Mouse (Mus musculus): ENCODE measurements at regions not wholly inside any gene's neighbourhood (a gene's known extent, or its start where the extent isn't known, plus 50 kb on each side); places are given as distances from the start of the nearest gene placed in this dataset.
A peak's percentile ranks its signal among the peaks of the same experiment; 100 is the strongest.

DNA sequence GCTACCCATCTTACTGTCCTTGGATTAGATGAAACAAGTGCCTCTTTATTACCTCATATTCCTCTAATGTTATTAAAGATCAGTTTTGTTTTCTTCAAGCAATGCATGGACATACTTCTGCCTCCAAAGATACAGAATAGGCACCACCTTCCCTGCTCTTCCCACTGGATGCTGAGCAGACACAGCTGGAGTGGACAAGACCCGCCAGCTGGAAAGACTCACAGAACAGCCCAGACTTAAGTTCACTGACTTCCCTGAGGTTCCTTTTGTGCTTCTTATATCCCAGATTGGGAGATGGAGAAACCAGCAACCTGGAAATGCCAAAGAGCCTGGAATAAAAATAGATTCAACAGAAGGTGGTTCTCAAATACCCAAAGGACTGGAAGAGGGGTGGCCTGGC is 245.0 kb downstream of the Sorl1 start:
- no peak overlapping the region for H3K27ac ChIP-seq
- no peak for DNase-seq
- no peak for TF ChIP-seq CTCF (IDR thresholded peaks at IDR 0.05)
- no peak overlapping the region for H3K4me3 ChIP-seq
- intact Hi-C loops (cut with DNase I), result loop anchor here (5.0 kb wide), 1 partner anchor 73 kb away; no protein-coding TSS in a partner anchor

DNA sequence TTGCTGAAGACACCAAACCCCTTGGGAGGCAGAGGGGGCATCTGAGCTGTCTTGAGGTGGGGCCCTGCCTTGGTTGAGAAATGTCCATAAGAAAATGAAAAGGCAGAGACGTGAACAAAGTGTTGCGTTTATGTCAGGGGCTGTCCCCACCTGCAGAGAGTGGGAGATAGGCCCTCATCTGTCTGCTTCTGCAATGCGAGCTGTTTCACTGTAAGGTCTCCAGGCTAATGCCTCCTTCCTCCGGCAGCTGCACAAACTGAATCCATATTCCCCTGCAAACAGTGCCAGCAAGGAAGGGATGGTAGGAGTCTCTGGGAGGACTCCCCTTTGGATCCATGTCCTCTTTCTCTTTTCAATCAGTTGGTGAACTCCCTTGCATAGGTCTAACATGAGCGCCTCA is 263.0 kb downstream of the Sorl1 start:
- no peak overlapping the region for H3K27ac ChIP-seq

DNA sequence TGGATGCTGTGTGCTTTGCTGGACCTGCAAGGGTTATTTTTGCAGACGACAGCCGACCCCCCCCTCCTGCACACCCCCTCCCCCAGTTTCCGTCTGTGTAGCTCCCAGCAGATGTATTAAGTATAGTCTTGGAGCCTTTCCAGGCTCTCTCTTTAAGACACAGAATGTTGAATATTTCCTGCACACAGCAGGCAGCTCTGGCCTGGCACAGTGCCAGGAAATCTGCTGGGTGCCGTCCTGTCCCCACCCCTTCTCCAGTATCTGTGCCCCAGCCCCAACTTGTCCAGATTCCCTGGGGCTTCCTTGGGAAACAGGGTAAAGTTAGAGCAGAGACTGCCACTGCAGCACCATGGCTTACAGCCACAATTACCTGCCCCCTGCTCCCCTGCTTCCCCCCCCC is 263.4 kb downstream of the Sorl1 start:
- peak; percentile 50 for DNase-seq
- intact Hi-C loops (cut with DNase I), result no loop called here
- H3K4me3 ChIP-seq, result no peak overlapping the region

More for the DNA sequence above, 263.0 kb downstream of the Sorl1 start:
- no peak for TF ChIP-seq CTCF (IDR thresholded peaks at IDR 0.05)
- intact Hi-C loops (cut with DNase I), result no loop called here
- no peak for DNase-seq
- H3K4me3 ChIP-seq, result no peak overlapping the region

DNA sequence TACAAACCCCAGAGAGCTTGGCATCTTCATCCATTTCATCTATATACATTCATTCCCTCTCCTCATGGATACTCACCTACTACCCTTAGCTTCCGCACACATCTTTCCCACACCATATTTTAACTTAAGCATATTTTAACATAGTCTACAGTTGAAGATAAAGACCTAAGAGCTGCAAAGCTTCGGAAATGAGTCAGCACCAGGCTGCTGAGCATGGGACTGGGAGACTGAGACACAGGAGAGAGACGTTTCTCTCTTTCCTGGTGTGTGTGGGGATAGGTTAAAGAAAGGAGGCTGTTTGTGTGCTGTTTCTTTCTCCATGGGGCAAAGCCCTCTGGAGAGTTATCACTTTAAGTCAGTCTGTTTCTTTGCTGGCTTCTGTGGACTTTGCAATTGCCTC is 264.3 kb downstream of the Sorl1 start:
- intact Hi-C loops (cut with DNase I), result no loop called here

More for the DNA sequence above, 263.4 kb downstream of the Sorl1 start:
- TF ChIP-seq CTCF (IDR thresholded peaks at IDR 0.05), result no peak
- no peak overlapping the region for H3K27ac ChIP-seq

DNA sequence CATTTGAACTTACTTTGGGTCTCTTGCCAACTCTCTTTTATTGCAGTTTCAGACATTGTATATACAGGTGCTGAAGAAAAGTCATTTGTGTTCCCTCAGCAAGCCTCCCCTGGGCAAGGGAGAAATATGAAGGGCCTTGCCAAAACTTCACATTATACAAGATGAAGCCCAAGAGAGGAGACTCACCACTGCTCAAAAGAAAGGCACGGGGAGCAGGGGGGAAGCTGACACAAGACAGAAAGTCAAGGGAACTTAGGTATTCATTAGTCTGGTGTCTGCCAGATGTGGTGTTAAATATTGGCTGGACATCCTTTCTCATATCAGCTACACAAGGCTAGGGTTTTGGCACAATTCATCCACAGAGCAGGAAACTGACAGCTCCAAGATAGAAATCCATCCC is 272.0 kb downstream of the Sorl1 start:
- H3K4me3 ChIP-seq, result no peak overlapping the region
- no peak for TF ChIP-seq CTCF (IDR thresholded peaks at IDR 0.05)
- DNase-seq, result no peak
- no peak overlapping the region for H3K27ac ChIP-seq
- intact Hi-C loops (cut with DNase I), result no loop called here

More for the DNA sequence above, 264.3 kb downstream of the Sorl1 start:
- H3K4me3 ChIP-seq, result no peak overlapping the region
- DNase-seq, result no peak
- no peak for TF ChIP-seq CTCF (IDR thresholded peaks at IDR 0.05)
- no peak overlapping the region for H3K27ac ChIP-seq

DNA sequence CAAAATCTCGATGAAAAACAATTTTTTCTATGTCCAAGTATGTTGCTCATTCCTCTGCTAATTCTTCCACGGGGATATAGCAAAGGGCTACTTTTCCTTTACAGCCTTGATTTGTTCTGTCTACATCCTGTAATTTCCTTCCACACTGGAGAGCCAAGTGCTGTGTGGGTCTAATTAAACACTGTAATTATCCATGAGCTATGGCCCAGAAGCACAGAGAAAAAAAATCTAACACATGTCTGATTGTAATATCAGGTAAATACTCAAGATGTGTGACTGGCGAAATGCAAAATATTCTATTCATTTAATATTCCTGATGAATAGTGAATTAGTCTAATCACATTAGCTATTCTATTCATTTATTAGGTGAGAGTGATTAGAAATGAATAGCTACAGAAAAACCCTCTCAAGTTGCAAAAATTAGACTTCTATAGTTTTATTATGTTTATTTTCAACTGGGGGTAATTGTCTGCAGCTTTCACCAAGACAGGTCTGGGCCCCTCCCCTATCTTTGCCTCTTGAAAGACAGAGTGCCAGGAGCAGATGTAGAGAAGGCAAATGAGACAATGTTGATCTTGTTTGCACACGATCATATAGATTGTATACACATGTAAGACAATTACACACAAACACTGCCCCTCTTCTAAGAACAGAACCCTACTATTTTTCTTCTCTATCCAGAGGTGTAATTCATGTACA is 274.3 kb downstream of the Sorl1 start:
- no peak for TF ChIP-seq CTCF (IDR thresholded peaks at IDR 0.05)
- H3K27ac ChIP-seq, result no peak overlapping the region
- no peak overlapping the region for H3K4me3 ChIP-seq
- intact Hi-C loops (cut with DNase I), result loop anchor here (1.0 kb wide), 1 partner anchor 14 kb away; no protein-coding TSS in a partner anchor
- DNase-seq, result no peak

DNA sequence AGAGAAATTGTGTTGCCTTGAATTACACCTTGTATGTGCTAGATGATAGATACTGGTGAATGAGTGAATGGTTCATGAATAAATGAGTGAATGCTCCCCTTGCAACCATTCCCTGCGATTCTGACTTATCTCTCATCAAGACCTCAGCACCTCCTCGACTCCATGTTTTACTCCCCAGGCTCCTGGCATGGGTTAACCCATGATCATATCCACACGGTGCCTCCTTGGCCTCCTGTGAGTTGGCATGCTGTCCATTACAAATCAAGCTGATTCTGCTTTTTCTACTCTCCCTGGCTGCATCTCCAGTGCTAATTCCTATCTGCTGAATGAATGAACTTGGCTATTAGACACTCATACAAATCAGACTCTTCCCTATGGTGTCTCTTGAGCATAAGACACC is 279.5 kb downstream of the Sorl1 start:
- no peak for TF ChIP-seq CTCF (IDR thresholded peaks at IDR 0.05)

DNA sequence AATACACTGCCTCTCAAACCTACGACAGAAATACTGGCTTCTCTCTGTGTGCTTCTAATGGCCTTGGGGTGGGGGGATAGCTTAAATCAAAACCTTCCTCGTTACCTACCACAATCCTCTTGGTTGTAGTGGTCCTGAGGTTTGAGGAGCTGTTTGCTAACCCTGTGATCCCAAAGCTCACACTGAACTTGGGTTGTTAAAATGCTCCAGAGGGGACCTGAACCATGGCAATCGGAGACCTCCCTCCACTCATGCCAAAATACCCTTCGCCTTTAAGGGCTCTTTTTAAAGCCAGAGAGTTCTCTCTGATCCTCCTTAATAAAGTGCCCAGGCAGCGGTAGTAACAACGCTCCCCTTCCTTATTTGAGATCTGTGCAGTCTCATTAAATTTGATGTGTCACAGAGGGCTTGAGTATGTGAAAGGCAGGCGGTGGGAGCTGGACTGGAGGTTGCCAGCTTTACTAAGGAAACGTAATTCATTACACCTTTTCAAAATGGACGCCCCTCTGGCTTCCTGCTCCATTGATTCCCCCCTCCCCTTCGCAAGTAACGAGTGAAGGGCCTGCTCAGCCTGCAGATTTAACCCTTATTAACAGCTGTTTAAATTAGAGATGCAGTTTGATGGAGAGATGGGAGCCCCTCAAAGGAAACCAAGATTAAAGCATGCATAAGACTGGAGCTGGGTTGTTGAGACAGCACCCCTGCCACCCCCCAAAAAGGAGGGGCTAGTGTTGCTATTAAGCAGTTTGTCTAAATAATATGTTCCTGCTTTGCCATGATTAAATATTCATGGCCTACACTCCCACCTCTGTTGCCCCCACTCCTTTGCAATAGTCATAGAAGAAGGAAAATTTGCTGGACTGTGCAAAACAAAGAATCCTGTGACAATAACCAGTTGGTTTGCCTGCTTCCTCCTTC is 289.4 kb downstream of the Sorl1 start:
- Histone ChIP-seq H3K4me3 (no peak overlapping the region), H3K27ac (no peak overlapping the region)
- DNase-seq, result no peak
- intact Hi-C loops (cut with DNase I), result loop anchor here (1.0 kb wide), 1 partner anchor 15 kb away; no protein-coding TSS in a partner anchor
- TF ChIP-seq CTCF (IDR thresholded peaks at IDR 0.05), result no peak

More for the DNA sequence above, 279.5 kb downstream of the Sorl1 start:
- intact Hi-C loops (cut with DNase I), result no loop called here
- Histone ChIP-seq H3K27ac (no peak overlapping the region), H3K4me3 (no peak overlapping the region)
- DNase-seq, result no peak

DNA sequence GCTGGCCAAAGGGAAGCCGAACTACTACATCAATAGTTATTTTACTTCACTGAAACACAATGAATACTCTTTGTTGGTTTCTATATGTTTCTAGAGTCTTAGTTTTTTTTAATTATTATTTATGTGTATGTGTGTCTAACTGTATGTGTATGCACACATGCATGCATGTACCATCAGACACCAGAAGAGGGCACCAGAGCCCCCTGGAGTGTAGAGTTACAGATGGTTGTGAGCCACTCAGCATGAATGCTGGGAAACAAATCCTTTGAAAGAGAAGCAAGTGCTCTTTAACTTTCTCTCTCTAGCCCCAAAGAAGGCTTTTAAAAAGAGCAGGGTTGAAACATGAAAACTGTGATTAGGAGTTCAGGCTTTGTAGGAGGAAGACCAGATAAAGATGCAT is 290.7 kb downstream of the Sorl1 start:
- H3K27ac ChIP-seq, result no peak overlapping the region
- no peak overlapping the region for H3K4me3 ChIP-seq
- no peak for DNase-seq
- intact Hi-C loops (cut with DNase I), result no loop called here
- TF ChIP-seq CTCF (IDR thresholded peaks at IDR 0.05), result peak; percentile 5; the same call in 1 of the 2 replicates

DNA sequence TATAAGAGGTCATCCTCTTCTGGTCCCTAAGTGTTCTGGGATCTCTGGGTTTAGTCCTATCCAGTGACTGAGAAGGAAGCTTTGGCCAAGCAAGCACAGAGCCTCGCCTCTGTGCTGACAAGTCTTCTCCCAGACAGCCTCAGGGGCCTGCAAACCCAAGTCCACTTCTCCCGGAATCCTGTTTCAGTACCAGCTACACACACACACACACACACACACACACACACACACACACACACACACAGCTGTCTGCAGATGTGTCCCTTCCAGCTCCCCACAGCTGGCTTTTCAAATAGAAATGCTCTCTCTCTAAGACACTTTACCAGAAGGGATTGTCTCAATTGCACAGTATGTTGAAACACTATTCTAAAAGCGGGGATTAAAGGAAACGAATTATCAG is 296.7 kb downstream of the Sorl1 start:
- TF ChIP-seq CTCF (IDR thresholded peaks at IDR 0.05), result no peak
- Histone ChIP-seq H3K27ac (no peak overlapping the region), H3K4me3 (no peak overlapping the region)
- intact Hi-C loops (cut with DNase I), result no loop called here
- DNase-seq, result peak; percentile 23

DNA sequence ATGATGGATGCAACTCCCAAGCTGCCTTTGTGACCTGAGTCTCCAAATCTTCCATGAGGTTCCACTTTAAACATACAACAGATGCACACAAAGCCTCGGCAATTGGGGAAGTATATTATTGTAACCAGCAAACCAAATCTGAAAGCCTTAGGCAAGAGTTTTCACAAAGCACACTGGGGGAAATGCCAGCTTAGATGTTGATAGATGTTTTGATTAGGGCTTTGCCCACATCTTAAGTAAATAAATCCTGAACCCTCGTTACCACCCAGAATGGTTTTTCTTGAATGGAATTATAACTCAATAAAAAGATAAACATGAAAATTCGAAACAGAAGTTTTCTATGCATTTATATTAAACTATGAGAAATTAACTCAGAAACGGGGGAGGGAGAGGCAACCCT is 302.7 kb downstream of the Sorl1 start:
- intact Hi-C loops (cut with DNase I), result no loop called here

DNA sequence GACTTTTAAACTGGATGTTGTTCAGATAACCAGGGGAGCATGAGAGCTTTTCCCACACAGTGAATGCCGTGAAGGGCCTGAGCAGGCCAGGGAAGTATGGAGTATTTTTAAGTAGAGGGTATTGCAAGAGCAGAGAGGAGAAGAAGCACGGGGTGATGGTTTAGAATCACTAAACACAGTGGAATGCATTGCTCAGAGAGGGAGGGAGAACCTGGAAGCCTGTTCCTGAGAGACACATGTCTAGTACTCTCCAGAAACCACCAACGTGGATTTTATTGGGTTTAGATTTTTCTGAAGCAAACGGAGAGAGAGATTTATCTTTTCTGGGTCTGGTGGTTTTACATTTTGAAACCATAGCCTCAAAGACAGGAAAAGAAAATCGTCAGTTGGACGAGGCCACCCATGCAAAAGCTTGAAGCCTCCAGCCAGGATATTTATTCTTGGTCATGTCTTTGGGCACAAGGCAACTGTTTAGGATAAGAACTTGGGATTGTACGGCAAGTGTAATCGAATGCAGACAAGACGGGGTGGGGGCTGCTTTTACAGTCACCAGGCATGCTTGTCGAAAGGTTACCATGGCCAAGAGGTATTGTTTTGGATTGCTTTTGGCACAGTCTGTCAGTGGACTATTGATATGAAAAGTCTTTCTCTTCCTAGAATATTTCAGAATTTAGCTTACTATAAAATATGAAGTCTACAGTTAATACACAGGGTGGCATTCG is 306.2 kb downstream of the Sorl1 start:
- Histone ChIP-seq H3K27ac (no peak overlapping the region), H3K4me3 (no peak overlapping the region)
- no peak for DNase-seq
- TF ChIP-seq CTCF (IDR thresholded peaks at IDR 0.05), result no peak
- intact Hi-C loops (cut with DNase I), result no loop called here

More for the DNA sequence above, 302.7 kb downstream of the Sorl1 start:
- Histone ChIP-seq H3K4me3 (no peak overlapping the region), H3K27ac (no peak overlapping the region)
- no peak for DNase-seq
- TF ChIP-seq CTCF (IDR thresholded peaks at IDR 0.05), result no peak
